Comparison of ENCODE assay signal across 30 mouse cellular contexts in the genomic region with DNA sequence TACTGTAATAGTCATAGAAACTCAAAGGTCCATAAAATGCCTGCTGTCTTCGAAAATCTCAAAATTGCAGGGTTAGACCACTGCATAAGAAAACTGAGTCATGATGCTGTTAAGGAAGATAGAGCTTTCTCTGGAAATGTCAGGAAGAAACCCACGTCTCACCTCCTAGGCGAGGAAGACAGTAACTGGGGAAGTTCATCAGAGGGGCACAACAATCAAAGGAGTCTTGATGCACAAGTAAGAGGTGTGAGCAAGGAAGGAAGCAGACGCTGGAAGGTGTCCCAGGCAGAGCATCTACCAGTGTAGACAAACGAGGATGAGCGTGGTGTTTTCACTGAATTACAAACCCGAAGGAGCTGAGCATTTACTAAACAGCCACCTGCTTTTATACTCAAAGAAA.
"Had no signal": no experiment of that assay in that cellular context is flagged by ENCODE, and none has a peak within 500 bp of the region (broad histone marks: within the 10 kb centered on the region; RNA-seq: fewer than 3 reads in every experiment).

No protein-coding gene starts in this region.

- H3K9ac ChIP-seq: limb, embryonic 12.5 days; limb, embryonic 13.5 days; limb, embryonic 15.5 days; liver, embryonic 12.5 days; liver, embryonic 13.5 days; liver, embryonic 14.5 days; liver, embryonic 15.5 days; liver, postnatal 0 days; lung, embryonic 14.5 days; lung, embryonic 15.5 days; midbrain, embryonic 12.5 days; midbrain, embryonic 13.5 days; midbrain, embryonic 15.5 days had no signal

- H3K27ac ChIP-seq: limb, embryonic 10.5 days; limb, embryonic 12.5 days; limb, embryonic 13.5 days; limb, embryonic 15.5 days; liver, embryonic 12.5 days; liver, embryonic 13.5 days; liver, embryonic 14.5 days; liver, embryonic 15.5 days; lung, embryonic 15.5 days; macrophage; midbrain, embryonic 10.5 days; midbrain, embryonic 12.5 days; midbrain, embryonic 13.5 days; midbrain, embryonic 15.5 days had no signal

- H3K27me3 ChIP-seq: limb, embryonic 12.5 days; limb, embryonic 13.5 days; limb, embryonic 15.5 days; liver, embryonic 12.5 days; liver, embryonic 13.5 days; liver, embryonic 15.5 days; lung, embryonic 15.5 days; megakaryocyte, embryonic 14.5 days; midbrain, embryonic 12.5 days; midbrain, embryonic 13.5 days; midbrain, embryonic 15.5 days had no signal

- H3K4me1 ChIP-seq: limb, embryonic 13.5 days; limb, embryonic 15.5 days; liver, embryonic 12.5 days; liver, embryonic 13.5 days; liver, embryonic 15.5 days; lung, embryonic 15.5 days; megakaryocyte, embryonic 14.5 days; midbrain, embryonic 12.5 days; midbrain, embryonic 15.5 days had no signal

- DNase-seq: liver; liver, embryonic 13.5 days; liver, postnatal 0 days; lung, adult 18-20 months; lung, adult 2 months; lung, embryonic 14.5 days; lung, postnatal 10 days; lung, postnatal 14 days; lung, postnatal 36 days; lung, postnatal 4 days; midbrain, embryonic 14.5 days had no signal

- H3K4me2 ChIP-seq: limb, embryonic 12.5 days; limb, embryonic 13.5 days; limb, embryonic 15.5 days; liver, embryonic 11.5 days; liver, embryonic 12.5 days; liver, embryonic 13.5 days; liver, embryonic 15.5 days; lung, embryonic 14.5 days; lung, embryonic 15.5 days; midbrain, embryonic 11.5 days; midbrain, embryonic 12.5 days; midbrain, embryonic 13.5 days; midbrain, embryonic 15.5 days had no signal

- ATAC-seq: liver, embryonic 12.5 days; liver, postnatal 0 days; lung, postnatal 0 days; midbrain, embryonic 13.5 days; midbrain, embryonic 15.5 days; midbrain, embryonic 16.5 days had no signal

- H3K4me3 ChIP-seq: limb, embryonic 10.5 days; limb, embryonic 12.5 days; limb, embryonic 13.5 days; limb, embryonic 15.5 days; liver, embryonic 12.5 days; liver, embryonic 13.5 days; liver, embryonic 15.5 days; lung, embryonic 15.5 days; megakaryocyte, embryonic 14.5 days; midbrain, embryonic 10.5 days; midbrain, embryonic 12.5 days; midbrain, embryonic 13.5 days; midbrain, embryonic 15.5 days; myocyte had no signal

- H3K9me3 ChIP-seq: limb, embryonic 10.5 days; limb, embryonic 12.5 days; limb, embryonic 13.5 days; limb, embryonic 15.5 days; liver, embryonic 12.5 days; liver, embryonic 13.5 days; liver, embryonic 15.5 days; lung, embryonic 15.5 days; megakaryocyte, embryonic 14.5 days; midbrain, embryonic 10.5 days; midbrain, embryonic 12.5 days; midbrain, embryonic 13.5 days; midbrain, embryonic 15.5 days had no signal

- H3K36me3 ChIP-seq: limb, embryonic 10.5 days; limb, embryonic 12.5 days; limb, embryonic 13.5 days; limb, embryonic 15.5 days; liver, embryonic 12.5 days; liver, embryonic 13.5 days; liver, embryonic 15.5 days; lung, embryonic 15.5 days; midbrain, embryonic 10.5 days; midbrain, embryonic 12.5 days; midbrain, embryonic 13.5 days; midbrain, embryonic 15.5 days had no signal
